Mouse (Mus musculus): Measurements from ENCODE around the gene Rad54l2. TPM values are rescaled to one million over a fixed set of nuclear protein-coding genes. Genes with fewer than 3 reads are reported as not detected.

Rad54l2 gene
- total and polyA plus RNA-seq, 3 experiments = 9.5 to 14.8 (median 10.7) TPM

DNA sequence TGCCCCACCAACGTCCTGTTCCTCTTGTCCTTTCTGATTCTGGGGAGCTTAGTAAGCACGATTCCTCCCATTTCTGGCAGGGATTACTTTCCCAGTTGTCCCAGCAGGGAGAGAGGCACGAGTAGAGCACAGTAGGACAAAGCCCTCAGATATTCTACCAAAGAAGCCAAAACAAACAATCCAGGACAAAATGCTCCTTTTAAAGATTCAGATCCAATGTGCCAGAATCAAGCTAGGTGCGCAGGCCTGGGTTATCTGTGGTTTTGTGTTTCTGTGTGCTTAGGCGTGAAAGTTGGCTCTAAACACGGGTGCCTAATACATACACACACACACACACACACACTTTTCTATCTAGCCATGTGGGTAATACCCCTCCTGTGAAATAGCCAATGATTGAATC, 29.2 kb upstream of the Rad54l2 start:
- H3K79me2 ChIP-seq (replicated peaks; ENCODE audit: control insufficient read depth, insufficient read depth, low read length) = no peaks in the 10 kb centered on the region
- H3K36me3 ChIP-seq (ENCODE audit: control insufficient read depth, insufficient read depth, low read length) = no peaks in the 10 kb centered on the region
- no peaks in the 10 kb centered on the region for H3K27me3 ChIP-seq (ENCODE audit: control insufficient read depth, insufficient read depth, low read length)
- no peak overlapping the region for H3K4me3 ChIP-seq
- intact Hi-C loops (cut with DNase I) = loop anchor here (2.0 to 5.0 kb wide), 2 partner anchors 131 to 216 kb away; no protein-coding TSS in a partner anchor
- no peak for TF ChIP-seq POLR2A (IDR thresholded peaks at IDR 0.05; ENCODE audit: insufficient read depth, low read depth, low read length)
- TF ChIP-seq CTCF (IDR thresholded peaks at IDR 0.05) = no peak
- no peak for TF ChIP-seq EP300 (IDR thresholded peaks at IDR 0.05; ENCODE audit: insufficient read depth, low read depth, low read length)
- no peaks in the 10 kb centered on the region for H3K4me1 ChIP-seq (ENCODE audit: control insufficient read depth, insufficient read depth, low read length)
- H3K9ac ChIP-seq (ENCODE audit: low read depth, low read length) = no peak overlapping the region
- no peak overlapping the region for H3K27ac ChIP-seq
- 58% methylated on average over 6 of the region's 6 CpGs for WGBS
- no peak for DNase-seq

DNA sequence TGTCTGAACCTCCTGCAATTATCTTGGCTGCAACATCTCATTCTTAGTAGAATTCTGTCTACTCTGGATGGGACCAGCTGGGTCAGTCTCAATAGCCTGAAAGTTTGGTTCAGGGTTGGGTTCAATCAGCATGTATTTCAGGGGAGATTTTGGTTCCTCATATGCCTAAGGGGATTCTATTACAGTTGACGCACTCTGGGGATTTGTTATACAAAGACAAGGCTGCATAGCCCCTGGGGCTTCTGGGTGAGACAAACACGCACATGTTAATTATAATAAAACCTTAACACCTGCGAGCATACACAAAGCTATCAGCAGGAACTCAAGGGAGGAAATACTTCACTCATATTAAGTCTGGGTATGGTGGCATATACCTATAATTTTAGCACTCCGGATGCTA, 17.5 kb upstream of the Rad54l2 start:
- H3K27ac ChIP-seq = no peak overlapping the region

DNA sequence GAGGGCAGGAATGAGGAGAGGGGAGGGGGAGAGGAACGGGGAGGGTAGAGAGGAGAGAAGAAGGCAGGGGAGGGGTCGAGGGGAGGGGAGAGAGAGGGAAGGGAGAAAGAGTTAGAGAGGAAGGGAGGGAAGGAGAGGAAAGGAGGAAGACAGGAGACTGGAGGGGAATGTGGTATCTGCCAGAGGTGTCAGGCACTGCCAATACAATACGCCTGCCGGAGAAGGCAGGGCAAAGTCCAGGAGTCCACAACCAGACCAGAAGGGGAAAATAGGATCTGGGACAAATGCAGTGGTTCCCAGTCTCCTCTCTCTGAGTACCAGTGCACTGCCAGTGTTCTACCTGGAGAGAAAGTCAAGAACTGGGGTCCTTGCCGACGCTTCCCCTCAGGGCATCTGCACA, 1.8 kb upstream of the Rad54l2 start:
- WGBS = 68% methylated on average over 6 of the region's 6 CpGs
- no peak overlapping the region for H3K27ac ChIP-seq
- 0 out of 2 replicates have a peak, but pooled peaks cover 2% of the 10 kb centered on the region for H3K79me2 ChIP-seq (replicated peaks; ENCODE audit: control insufficient read depth, insufficient read depth, low read length)
- TF ChIP-seq CTCF (IDR thresholded peaks at IDR 0.05) = no peak
- TF ChIP-seq EP300 (IDR thresholded peaks at IDR 0.05; ENCODE audit: insufficient read depth, low read depth, low read length) = no peak
- TF ChIP-seq POLR2A (IDR thresholded peaks at IDR 0.05; ENCODE audit: insufficient read depth, low read depth, low read length) = no peak
- intact Hi-C loops (cut with DNase I) = no loop called here
- H3K4me1 ChIP-seq (ENCODE audit: control insufficient read depth, insufficient read depth, low read length) = peaks cover 3% of the 10 kb centered on the region; the same call in 1 of the 2 replicates
- no peak overlapping the region for H3K4me3 ChIP-seq
- no peak overlapping the region for H3K9ac ChIP-seq (ENCODE audit: low read depth, low read length)
- no peaks in the 10 kb centered on the region for H3K36me3 ChIP-seq (ENCODE audit: control insufficient read depth, insufficient read depth, low read length)
- no peak for DNase-seq
- no peaks in the 10 kb centered on the region for H3K27me3 ChIP-seq (ENCODE audit: control insufficient read depth, insufficient read depth, low read length)

More for the DNA sequence above, 17.5 kb upstream of the Rad54l2 start:
- intact Hi-C loops (cut with DNase I) = no loop called here
- 80% methylated on average over 4 of the region's 4 CpGs for WGBS
- Histone ChIP-seq H3K27me3 (ENCODE audit: control insufficient read depth, insufficient read depth, low read length) (no peaks in the 10 kb centered on the region), H3K4me1 (ENCODE audit: control insufficient read depth, insufficient read depth, low read length) (no peaks in the 10 kb centered on the region), H3K36me3 (ENCODE audit: control insufficient read depth, insufficient read depth, low read length) (no peaks in the 10 kb centered on the region), H3K4me3 (no peak overlapping the region), H3K9ac (ENCODE audit: low read depth, low read length) (no peak overlapping the region), H3K79me2 (replicated peaks; ENCODE audit: control insufficient read depth, insufficient read depth, low read length) (no peaks in the 10 kb centered on the region)
- TF ChIP-seq CTCF (IDR thresholded peaks at IDR 0.05) = no peak
- TF ChIP-seq POLR2A (IDR thresholded peaks at IDR 0.05; ENCODE audit: insufficient read depth, low read depth, low read length) = no peak
- no peak for TF ChIP-seq EP300 (IDR thresholded peaks at IDR 0.05; ENCODE audit: insufficient read depth, low read depth, low read length)
- DNase-seq = no peak

DNA sequence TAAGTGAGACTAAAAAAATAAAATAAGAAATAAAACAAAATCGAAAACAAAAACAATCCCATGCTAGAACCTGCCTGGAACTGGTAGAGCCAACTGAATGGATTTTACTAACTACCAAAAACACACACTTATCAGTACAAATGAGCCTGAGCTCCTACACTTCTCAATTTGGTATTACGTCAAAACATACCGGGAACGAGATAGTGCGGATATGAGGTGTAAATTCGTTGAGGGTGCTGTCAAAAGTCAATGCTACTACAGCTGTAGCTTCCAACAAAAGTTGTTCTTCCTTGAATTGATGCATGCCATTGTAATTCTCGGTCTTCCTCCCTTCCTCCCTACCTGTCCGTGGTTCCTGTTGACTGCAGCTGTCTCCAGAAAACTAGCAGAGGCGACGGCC, 369 bp upstream of the Rad54l2 start:
- WGBS = 7% methylated on average over 10 of the region's 10 CpGs
- Histone ChIP-seq H3K9ac (ENCODE audit: low read depth, low read length) (peak overlapping the region; percentile 98), H3K36me3 (ENCODE audit: control insufficient read depth, insufficient read depth, low read length) (no peaks in the 10 kb centered on the region), H3K27me3 (ENCODE audit: control insufficient read depth, insufficient read depth, low read length) (no peaks in the 10 kb centered on the region), H3K27ac (peak overlapping the region; percentile 95), H3K4me3 (peak overlapping the region; percentile 100), H3K4me1 (ENCODE audit: control insufficient read depth, insufficient read depth, low read length) (peaks cover 3% of the 10 kb centered on the region), H3K79me2 (replicated peaks; ENCODE audit: control insufficient read depth, insufficient read depth, low read length) (0 out of 2 replicates have a peak, but pooled peaks cover 2% of the 10 kb centered on the region)
- intact Hi-C loops (cut with DNase I) = loop anchor here (1.0 kb wide), 1 partner anchor 32 kb away; the partner anchor contains the start of gene Dcaf1
- no peak for DNase-seq
- TF ChIP-seq CTCF (IDR thresholded peaks at IDR 0.05) = no peak
- TF ChIP-seq EP300 (IDR thresholded peaks at IDR 0.05; ENCODE audit: insufficient read depth, low read depth, low read length) = no peak
- TF ChIP-seq POLR2A (IDR thresholded peaks at IDR 0.05; ENCODE audit: insufficient read depth, low read depth, low read length) = no peak

DNA sequence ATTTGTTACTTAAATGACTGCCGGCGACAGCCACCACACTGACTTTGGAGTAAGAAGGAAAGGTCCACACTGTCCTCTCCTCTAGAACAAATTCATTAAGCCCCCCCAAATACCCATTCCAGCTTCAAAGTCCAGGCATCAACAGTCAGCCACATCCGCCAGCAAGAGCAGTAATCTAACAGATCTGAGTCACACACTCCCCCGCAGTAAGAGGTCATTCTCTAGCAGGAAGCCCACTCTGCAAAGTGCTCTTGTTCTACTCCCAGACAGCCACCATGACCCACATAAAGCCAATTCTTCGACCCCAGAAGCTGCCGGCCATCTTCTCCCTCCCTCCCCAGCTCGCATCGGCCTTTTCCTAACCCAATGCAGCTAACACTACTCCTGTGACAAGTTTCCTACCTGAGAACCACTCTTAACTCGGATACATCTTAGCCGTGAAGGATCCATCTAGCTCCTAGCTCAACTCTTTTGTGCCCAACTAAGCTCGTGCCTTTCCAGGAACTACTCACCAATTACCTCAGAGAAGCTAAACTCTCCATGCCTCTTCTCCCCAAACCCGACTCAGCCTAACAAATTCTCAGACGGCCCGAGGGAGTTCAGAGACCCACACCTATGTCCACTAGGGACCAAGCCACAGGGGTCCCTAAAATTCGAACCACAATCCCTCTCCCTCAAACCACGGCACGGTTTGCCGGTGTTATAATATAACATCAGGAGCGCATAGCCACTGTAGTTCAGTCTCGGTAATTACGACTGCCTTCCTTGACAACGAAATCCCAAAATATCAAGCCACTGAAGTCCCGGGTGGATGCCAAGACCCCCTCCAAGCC, 799 bp downstream of the Rad54l2 start:
- peak in 1 of 2 experiments; percentile 8 for DNase-seq
- Histone ChIP-seq H3K4me3 (peak overlapping the region; percentile 100), H3K27me3 (ENCODE audit: control insufficient read depth, insufficient read depth, low read length) (no peaks in the 10 kb centered on the region), H3K36me3 (ENCODE audit: control insufficient read depth, insufficient read depth, low read length) (no peaks in the 10 kb centered on the region), H3K9ac (ENCODE audit: low read depth, low read length) (peak overlapping the region; percentile 98), H3K79me2 (replicated peaks; ENCODE audit: control insufficient read depth, insufficient read depth, low read length) (peaks cover 6% of the 10 kb centered on the region), H3K4me1 (ENCODE audit: control insufficient read depth, insufficient read depth, low read length) (peaks cover 6% of the 10 kb centered on the region), H3K27ac (peak overlapping the region; percentile 95)
- intact Hi-C loops (cut with DNase I) = no loop called here
- WGBS = 4% methylated on average over 23 of the region's 23 CpGs
- TF ChIP-seq EP300 (IDR thresholded peaks at IDR 0.05; ENCODE audit: insufficient read depth, low read depth, low read length) = no peak
- TF ChIP-seq CTCF (IDR thresholded peaks at IDR 0.05) = no peak
- no peak for TF ChIP-seq POLR2A (IDR thresholded peaks at IDR 0.05; ENCODE audit: insufficient read depth, low read depth, low read length)

DNA sequence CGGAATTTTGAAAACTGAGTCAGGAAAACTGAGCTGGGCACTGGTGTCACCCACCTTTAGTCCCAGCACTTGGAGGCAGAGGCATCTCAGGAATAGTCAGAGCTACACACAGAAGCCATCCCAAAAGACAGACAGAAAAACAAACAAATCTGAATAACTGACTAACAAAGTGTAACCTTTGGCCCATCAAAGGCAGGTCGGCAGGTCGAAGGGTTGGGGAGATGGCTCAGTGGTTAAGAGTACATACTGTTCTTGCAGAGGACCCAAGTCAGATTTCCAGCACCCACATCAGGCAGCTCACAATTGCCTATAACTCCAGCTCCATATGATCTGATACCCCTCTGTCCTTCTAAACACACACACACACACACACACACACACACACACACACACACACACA, 3.8 kb downstream of the Rad54l2 start:
- Histone ChIP-seq H3K27me3 (ENCODE audit: control insufficient read depth, insufficient read depth, low read length) (no peaks in the 10 kb centered on the region), H3K79me2 (replicated peaks; ENCODE audit: control insufficient read depth, insufficient read depth, low read length) (peaks cover 7% of the 10 kb centered on the region), H3K27ac (no peak overlapping the region), H3K9ac (ENCODE audit: low read depth, low read length) (no peak overlapping the region), H3K4me1 (ENCODE audit: control insufficient read depth, insufficient read depth, low read length) (peaks cover 7% of the 10 kb centered on the region), H3K4me3 (no peak overlapping the region), H3K36me3 (ENCODE audit: control insufficient read depth, insufficient read depth, low read length) (no peaks in the 10 kb centered on the region)
- intact Hi-C loops (cut with DNase I) = no loop called here
- DNase-seq = no peak
- TF ChIP-seq CTCF (IDR thresholded peaks at IDR 0.05) = no peak
- no peak for TF ChIP-seq POLR2A (IDR thresholded peaks at IDR 0.05; ENCODE audit: insufficient read depth, low read depth, low read length)
- no peak for TF ChIP-seq EP300 (IDR thresholded peaks at IDR 0.05; ENCODE audit: insufficient read depth, low read depth, low read length)
- 79% methylated on average over 3 of the region's 3 CpGs for WGBS

Data from heart, adult 2 months (tissue).